Mouse (Mus musculus) adipocyte (in vitro differentiated cells): ENCODE results near the gene Art1.

ENCODE experiments used
- DNase-seq: peaks from one replicate; pipeline ENCODE4 v3.0.0-alpha.2; 2016; ENCODE audit warnings: low spot score

Art1 gene

GRCm38 (mm10) chr7:102109171-102109570 lies 7.6 kb downstream of the Art1 start, which contains the start of gene Art5:
Art5 (minus strand) TSS chr7:102109489.
- no peak for DNase-seq

- no peak for DNase-seq
Measured at GRCm38 (mm10) chr7:102109746-102110145, 8.2 kb downstream of the Art1 start.

DNA sequence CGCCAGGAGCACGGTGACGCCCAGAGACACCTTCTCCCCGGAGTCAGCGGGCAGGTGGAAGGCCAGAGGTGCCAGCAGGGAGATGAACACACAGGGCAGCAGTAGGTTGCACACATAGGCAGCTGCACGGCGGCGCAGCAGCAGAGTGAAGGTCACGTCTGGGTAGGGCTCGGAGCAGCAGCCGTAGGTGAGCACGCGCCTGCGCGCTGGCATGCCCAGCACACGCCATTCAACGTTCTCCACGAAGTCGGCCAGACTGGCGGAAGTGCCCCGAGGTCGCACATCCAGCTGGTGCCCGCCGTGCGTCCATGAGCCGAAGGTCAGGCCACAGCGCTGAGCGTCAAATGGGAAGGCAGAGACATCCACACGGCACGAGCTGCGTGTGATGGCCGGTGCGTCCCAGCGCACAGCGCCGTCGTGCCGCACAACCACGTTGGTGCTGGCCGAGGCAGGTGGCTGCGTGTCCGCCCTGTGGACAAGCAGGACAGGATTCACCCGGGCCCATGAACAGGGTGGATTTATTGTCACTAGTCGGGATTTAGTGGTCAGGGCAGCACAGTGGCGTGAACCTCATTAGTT lies 11.7 kb downstream of the Art1 start:
- DNase-seq, result no peak

- no peak for DNase-seq
Measured at GRCm38 (mm10) chr7:102116579-102117331, 15.2 kb downstream of the Art1 start, which contains the start of gene Chrna10. Chrna10 (minus strand) TSS chr7:102116828.

GRCm38 (mm10) chr7:102117382-102117781 lies 15.8 kb downstream of the Art1 start:
- no peak for DNase-seq

- no peak for DNase-seq
Measured at GRCm38 (mm10) chr7:102120326-102120725, 18.8 kb downstream of the Art1 start.

- DNase-seq, result no peak
Measured at GRCm38 (mm10) chr7:102132395-102132794, 30.9 kb downstream of the Art1 start.

DNA sequence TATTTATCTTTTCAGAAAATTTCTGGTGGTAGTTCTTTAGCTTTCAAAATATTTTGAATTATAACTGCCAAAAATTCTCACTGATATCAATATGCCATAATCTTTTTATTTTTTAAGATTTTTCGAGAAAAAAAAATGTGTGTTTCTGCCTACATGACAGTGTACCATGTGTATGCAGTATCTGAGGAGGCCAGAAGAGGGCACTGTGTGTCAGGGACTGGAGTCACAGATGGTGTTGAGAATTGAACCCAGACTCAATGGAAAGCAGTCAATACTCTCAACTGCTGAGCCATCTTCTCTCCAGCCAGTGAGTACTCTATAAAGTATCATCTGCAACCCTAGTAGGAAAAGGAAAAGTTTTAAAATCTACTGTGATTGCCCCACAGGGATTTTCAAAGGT lies 35.9 kb downstream of the Art1 start:
- peak; percentile 7 for DNase-seq

- DNase-seq, result no peak
Measured at GRCm38 (mm10) chr7:102137898-102138297, 36.4 kb downstream of the Art1 start.

- no peak for DNase-seq
Measured at GRCm38 (mm10) chr7:102153691-102154090, 52.1 kb downstream of the Art1 start.
